Mouse (Mus musculus): Measurements from ENCODE around the gene Baiap2.

GRCm38 (mm10) chr11:119940142-119940541 lies 2.4 kb upstream of the Baiap2 start:
- TF ChIP-seq CTCF (IDR thresholded peaks at IDR 0.05; ENCODE audit: control insufficient read depth, insufficient read depth, insufficient replicate concordance, low read depth, low read length) = no peak
- 0 out of 2 replicates have a peak, but pooled peaks have one; percentile 3 for TF ChIP-seq POLR2A (IDR thresholded peaks at IDR 0.05; ENCODE audit: control insufficient read depth, low read depth, low read length)

Measured in testis, adult 2 months (tissue).